Mouse (Mus musculus): ENCODE measurements around the gene Rab5b.
"Not testable (repeated sequence)": the region's sequence is repeated elsewhere in the genome, so short reads cannot be mapped to it uniquely, and the experiment has no call there.

The Rab5b gene

DNA sequence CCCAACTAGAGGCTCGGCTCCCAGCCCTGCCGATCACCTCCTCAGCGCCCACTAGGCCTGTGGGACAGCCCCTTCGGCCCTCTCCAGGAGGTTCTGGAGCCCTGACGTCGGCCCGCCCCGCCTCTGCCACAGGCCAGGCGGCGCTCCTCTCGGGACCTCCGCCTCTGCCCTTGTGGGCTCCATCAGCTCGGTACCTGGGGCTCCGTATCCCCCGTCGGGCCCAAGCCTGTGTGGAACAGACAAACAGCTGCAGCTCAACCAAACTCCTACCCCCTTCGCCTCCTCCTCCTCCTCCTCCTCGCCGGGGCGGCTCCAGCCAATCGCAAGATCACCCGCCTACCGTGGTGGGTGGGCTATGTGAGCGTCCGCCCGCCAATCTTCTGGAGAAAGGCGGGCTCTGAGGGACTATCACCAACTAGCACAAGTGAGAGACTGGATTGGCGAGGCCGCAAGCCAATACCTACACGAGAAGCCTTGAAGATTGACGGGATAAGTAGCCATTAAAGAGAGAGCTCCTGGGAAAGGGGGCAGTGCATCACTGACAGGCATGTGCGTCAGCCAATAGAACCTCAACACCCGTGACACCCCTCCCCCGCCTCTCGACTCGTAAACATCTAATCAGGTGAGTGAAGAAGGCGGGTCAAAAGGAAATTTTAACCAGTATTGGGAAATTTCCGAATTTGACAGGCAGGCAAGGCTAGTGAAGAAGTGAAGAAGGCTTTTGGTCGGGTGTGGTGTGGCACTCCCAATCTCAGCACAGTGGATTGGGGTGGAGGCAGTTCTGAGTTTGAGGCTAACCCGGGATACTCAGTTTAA, at the start of gene Rab5b:
Gene Rab5b (minus strand): TSS at position 273 of the 816 bp plus-strand sequence.
- peak; percentile 99 for DNase-seq (ENCODE audit: extremely low read depth, low read depth)

DNA sequence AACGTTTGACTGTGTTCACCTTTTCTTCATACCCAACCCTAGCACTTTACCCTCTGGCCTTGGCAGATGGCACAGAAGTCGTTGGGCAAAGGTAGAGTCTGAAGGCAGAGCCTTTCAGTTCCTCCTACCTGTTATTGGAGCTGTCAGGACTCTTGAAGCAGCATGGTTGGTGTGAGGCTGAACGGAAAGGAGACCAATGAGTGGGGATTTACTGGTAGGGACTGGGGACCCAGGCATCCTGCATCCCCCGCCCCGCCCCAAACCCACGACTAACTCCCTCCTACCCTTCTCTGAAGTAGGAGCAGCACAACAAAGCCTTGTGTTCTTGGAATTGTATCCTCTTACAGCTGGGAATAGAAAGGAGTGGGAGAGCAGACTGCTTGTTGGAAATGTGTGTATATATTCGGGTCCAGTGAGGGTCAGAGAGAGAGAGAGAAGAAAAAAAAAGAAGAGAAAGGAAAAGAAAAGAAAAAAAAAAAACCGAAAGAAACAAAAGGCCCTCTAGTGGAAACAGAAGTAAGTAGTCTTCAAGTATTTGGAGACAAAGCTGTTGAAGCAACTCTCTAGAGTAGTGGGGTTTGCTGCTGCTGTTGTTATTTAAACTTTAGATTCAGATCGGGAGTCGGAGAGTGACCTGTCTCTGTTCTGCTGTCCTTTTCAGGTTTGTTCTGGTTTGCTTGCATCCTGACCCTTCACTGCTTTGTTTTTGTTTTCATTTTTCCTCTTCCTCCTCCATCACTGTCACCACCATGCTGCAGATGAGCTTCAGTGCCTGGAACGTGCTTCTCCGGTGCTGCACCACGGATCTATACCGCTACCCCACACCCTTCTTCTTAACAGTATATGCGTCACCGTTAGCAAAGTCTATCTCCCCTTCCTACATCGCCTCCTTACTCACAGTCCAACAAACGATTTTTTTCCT, 48.9 kb upstream of the Rab5b start, which contains the start of gene Dgka:
Gene Dgka (minus strand): TSS at position 176 of the 922 bp plus-strand sequence.
- peak; percentile 53 for DNase-seq (ENCODE audit: extremely low read depth, low read depth)

DNA sequence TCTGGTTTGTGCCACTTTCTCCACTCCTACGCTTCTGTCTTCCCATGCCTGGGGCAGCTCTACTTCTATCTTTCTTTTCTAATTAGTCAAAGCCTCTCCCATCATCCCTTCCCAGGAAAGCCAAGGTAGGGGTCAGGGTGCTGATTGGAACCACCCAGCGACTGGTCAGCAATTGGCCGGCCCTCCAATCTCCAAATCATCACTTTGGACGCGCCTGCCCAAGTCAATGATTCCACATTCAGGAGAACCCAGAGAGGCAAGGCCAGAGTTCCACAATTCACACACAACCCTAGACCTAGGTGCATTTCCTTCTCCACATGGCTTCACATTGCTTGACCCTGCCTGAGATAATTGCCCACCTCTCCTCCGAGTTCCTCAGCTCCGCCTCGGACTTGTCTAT, 48.1 kb upstream of the Rab5b start:
- DNase-seq (ENCODE audit: extremely low read depth, low read depth) = no peak

DNA sequence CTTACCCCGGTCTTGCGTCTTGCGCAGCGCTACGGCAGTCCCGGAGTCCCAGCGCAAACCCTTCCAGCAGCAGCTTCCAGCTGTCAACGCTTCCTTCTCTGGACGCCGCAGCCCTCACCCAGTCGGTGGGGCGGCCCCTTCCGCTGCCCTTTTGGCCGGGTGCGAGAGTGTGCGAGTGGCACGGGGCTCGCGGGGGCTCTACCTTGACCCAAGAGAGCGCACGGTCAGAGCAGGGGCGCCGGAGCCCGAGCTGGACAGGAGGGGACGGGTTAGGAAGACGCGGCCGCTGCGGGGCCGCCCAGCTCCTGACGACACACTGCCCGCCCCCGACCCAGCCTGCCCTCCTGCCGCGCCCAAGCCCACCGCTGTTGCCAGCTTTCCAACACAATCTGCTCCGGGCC, 47.7 kb upstream of the Rab5b start:
- DNase-seq (ENCODE audit: extremely low read depth, low read depth) = no peak

GRCm38 (mm10) chr10:128743235-128743634, 47.2 kb upstream of the Rab5b start:
- no peak for DNase-seq (ENCODE audit: extremely low read depth, low read depth)

- DNase-seq (ENCODE audit: extremely low read depth, low read depth) = no peak
These were observed 46.6 kb upstream of the Rab5b start for GRCm38 (mm10) chr10:128742616-128743015.

- peak; percentile 73 for DNase-seq (ENCODE audit: extremely low read depth, low read depth)
These were observed 44.2 kb upstream of the Rab5b start for GRCm38 (mm10) chr10:128740296-128740695.

GRCm38 (mm10) chr10:128737435-128737834, 41.4 kb upstream of the Rab5b start:
- no peak for DNase-seq (ENCODE audit: extremely low read depth, low read depth)

DNA sequence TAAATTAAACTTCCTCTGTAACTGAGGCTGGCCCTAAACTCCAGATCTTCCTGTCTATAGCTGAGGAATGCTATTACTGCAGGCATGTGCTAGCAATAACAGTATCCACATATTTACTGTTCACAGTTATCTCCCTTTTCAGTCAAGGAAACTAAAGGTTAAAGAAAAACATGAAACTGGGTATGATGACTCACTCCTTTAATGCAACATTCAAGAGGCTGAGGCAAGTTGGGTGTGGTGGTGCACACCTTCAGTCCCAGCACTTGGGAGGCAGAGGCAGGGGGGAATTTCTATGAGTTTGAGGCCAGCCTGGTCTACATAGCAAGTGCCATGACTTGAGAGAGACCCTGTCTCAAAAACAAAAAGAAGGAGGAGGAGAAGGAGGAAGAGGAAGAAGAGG, 35.9 kb upstream of the Rab5b start:
- DNase-seq (ENCODE audit: extremely low read depth, low read depth) = no peak

DNA sequence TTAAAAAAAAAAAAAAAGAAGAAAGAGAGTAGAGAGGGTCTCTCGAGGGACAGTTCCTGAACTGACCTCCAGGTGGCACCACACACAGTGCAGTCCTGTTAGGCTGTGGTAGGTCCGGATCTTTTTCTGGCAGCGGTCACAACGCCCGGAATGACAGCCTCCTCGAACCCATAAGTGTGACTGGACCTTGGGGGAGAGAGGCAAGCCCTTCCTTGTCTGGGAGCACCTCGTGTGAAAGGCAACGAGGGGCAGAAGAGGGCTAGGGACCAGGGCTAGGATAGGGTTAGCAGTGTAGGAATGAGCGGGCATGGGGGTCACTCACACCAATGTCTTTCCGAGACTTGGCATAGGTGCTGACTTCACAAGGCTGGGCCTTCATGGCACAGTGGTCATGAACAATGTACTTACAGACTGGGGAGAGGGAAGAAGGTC, 35.0 kb upstream of the Rab5b start:
- DNase-seq (ENCODE audit: extremely low read depth, low read depth) = no peak

GRCm38 (mm10) chr10:128728059-128728458, 32.0 kb upstream of the Rab5b start:
- no peak for DNase-seq (ENCODE audit: extremely low read depth, low read depth)

DNA sequence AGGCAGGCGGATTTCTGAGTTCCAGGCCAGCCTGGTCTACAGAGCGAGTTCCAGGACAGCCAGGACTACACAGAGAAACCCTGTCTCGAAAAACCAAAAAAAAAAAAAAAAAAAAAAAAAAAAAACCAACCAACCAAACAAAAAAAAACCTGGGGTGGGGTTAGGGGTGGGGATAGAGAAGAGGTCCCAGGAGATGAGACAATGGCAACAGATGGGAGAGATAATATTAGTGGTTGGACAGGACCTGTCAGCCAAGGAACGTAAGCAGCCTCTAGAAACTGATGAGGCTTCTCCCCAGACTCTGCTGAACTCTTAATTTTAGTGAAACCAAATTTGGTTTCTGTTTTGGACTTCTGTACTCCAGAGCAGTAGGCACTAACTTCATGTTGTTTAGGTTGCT, 29.4 kb upstream of the Rab5b start:
- DNase-seq (ENCODE audit: extremely low read depth, low read depth) = not testable (repeated sequence)

DNA sequence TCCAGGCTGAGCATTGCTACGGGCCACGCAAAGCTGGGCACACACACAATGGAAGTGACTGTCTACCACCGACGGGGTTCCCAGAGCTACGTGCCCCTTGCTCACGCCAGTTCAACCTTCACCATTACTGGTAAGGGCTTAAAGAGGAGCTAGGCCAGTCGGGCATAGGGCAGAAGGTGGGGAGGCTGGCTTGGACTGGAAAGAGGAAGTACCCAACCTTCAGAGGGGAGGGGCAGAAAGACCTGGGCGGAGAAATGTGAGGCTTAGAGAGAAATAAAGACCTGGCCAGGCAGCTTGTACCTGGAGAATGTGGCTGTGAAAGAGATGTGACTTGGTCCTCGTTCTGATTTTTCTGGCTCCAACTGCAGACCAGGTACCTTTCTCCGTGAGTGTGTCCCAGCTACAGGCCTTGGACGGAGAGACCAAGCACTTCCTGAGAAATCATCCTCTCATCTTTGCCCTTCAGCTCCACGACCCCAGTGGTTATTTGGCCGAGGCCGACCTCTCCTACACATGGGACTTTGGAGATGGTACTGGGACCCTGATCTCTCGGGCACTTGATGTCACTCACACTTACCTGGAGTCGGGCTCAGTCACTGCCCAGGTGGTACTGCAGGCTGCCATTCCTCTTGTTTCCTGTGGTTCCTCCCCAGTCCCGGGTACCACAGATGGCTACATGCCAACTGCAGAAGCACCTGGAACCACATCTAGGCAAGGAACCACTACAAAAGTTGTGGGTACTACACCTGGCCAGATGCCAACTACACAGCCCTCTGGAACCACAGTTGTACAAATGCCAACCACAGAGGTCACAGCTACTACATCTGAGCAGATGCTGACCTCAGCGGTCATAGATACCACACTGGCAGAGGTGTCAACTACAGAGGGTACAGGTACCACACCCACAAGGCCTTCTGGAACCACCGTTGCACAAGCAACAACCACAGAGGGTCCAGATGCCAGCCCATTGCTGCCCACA, 19.8 kb upstream of the Rab5b start:
- DNase-seq (ENCODE audit: extremely low read depth, low read depth) = peak; percentile 66

DNA sequence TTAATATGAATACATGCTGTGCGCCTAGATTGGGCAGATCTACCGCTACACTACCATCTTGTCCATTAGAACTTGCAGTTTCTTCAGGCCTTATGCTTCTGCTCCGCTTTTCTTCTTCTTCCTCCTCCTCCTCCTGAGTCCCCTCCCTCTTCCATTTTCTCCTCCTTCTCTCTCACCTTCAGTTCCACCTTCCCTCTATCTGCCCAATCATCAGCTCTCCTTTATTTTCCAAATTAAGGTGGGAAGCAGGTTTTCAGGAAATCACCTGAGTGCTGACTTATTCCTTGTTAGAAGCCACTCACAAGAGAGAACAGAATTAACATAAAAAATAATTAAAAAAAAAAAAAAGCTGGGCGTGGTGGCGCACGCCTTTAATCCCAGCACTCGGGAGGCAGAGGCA, 15.3 kb upstream of the Rab5b start:
- DNase-seq (ENCODE audit: extremely low read depth, low read depth) = not testable (repeated sequence)

DNA sequence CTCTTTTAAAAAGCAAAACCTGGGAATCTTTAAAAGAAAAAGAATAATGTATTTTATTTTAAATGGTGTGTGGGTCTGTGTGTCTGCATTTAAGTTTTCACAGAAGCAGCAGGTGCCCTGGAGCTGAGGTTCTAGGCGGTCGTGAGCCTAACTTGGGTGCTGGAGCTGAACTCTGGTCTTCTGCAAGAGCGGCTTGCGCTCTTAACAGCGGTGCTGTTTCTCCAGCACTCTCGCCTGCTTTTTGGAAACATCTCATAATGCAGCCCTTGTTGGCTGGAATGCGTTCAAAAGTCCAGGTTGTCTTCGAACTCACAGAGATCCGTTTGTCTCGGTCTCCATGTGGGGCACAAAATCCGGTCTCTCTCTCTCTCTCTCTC, 9.2 kb upstream of the Rab5b start:
- DNase-seq (ENCODE audit: extremely low read depth, low read depth) = no peak

DNA sequence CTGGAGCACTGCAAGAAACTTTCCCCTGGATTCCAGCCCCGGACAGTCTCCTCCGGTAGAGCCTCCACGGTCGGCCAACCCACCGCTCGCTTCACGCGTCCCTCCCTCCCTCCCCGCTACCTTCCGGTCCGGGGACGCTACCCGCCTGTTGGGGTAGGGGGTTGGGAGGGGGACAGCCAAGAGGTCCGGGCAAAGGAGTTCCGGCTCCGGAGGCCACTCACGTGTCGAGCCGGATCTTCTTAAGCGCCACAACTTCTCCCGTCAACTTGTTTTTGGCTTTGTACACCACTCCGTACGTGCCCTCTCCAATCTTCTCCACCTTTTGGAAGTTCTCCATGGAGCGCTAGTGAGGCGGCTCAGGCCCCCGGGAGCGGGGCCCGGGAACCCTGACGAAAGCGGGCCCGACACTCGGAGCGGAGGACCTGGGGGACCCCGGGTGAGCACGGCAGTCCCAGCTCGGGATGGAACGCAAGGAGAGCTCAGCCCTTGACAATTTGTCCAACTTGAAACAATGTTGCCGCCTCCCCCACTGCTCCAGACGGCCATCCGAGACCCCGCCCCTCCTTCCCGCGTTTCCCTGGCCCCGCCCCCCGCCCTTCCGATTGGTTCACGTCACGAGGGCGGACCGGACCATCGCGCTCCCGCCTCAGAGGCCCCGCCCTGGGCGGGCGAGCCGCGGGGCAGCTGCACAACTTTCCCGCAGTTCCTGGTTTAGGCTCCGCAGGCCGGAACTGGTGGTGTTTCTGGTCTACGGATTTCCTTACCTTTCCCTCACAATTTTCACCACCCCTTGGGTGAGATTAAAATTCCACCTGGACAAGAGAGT, 8.6 kb upstream of the Rab5b start, which contains the start of gene Cdk2:
Gene Cdk2 (minus strand): TSS at position 541 of the 826 bp plus-strand sequence.
- peak; percentile 61 for DNase-seq (ENCODE audit: extremely low read depth, low read depth)

GRCm38 (mm10) chr10:128703895-128704294, 7.8 kb upstream of the Rab5b start, which contains the start of gene Pmel:
Pmel (plus strand) TSS chr10:128704195.
- no peak for DNase-seq (ENCODE audit: extremely low read depth, low read depth)

GRCm38 (mm10) chr10:128702328-128703007, 6.4 kb upstream of the Rab5b start:
- peak; percentile 51 for DNase-seq (ENCODE audit: extremely low read depth, low read depth)

- DNase-seq (ENCODE audit: extremely low read depth, low read depth) = no peak
These were observed 4.6 kb upstream of the Rab5b start for GRCm38 (mm10) chr10:128700712-128701111.
